Mouse (Mus musculus): Measurements from ENCODE around the gene Gm11127.
"Not testable (repeated sequence)": the region's sequence is repeated elsewhere in the genome, so short reads cannot be mapped to it uniquely, and the experiment has no call there.

DNA sequence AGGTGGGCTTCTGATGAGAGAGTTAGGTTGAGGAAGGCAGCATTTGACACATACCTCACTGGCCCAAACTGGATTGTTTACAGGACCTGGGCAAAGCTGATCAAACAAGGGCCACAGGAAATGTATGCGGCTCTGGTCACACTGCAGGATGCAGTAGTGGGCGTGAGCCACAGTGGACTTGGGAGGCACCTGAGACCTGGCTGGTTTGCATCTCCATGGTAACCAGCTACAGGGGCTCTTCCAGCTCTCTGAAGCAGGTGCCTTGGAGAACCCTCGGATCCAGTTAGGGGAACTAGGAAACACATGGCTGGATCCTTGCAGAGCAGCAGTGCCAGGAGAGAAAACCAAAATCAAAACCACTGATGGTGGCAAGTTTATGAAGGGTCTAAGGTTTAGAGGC lies 23.6 kb downstream of the Gm11127 start:
- not testable (repeated sequence) for TF ChIP-seq CTCF (IDR thresholded peaks at IDR 0.05; ENCODE audit: low read depth, low read length); POLR2A (IDR thresholded peaks at IDR 0.05; ENCODE audit: insufficient read depth, low read length); EP300 (IDR thresholded peaks at IDR 0.05; ENCODE audit: insufficient read depth, low read depth, low read length)
